Mouse (Mus musculus): ENCODE data around the gene Atg4a-ps.

DNA sequence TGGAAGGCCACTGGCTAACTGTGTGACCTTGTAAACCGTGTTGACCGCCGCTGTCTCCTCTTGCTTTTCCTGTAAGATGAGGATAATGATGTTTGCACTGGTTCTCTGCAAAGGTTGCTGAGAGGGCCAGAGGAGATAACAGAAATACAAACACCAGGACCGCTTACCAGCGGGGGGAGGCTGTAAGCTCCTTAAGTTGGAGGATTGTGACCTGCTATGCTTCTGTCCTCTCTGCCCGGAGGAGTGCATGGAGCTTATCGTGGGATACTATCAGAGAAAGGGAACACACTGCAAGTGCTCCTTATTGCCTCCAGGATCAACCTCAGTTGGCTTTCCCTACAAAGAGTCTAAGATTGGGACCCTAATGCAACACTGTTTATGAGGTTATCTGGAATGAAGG, 26.8 kb upstream of the Atg4a-ps start:
- TF ChIP-seq POLR2A (IDR thresholded peaks at IDR 0.05; ENCODE audit: insufficient read depth, low read depth, low read length) = no peak
- TF ChIP-seq CTCF (IDR thresholded peaks at IDR 0.05; ENCODE audit: insufficient read depth, low read depth, low read length) = no peak

Measured in olfactory bulb, adult 2 months (tissue).